Mouse (Mus musculus): Measurements from ENCODE around the gene Oaf. TPM values are rescaled to one million over a fixed set of nuclear protein-coding genes. Genes with fewer than 3 reads are reported as not detected.
A peak's percentile ranks its signal among the peaks of the same experiment; 100 is the strongest.

Gene Oaf
- total RNA-seq, 2 experiments from 2014 or later, result 19.2 to 20.3 TPM

- DNase-seq (ENCODE audit: low spot score in 2 of 2), result no peak
Observed at GRCm38 (mm10) chr9:43226573-43227160, 13.0 kb downstream of the Oaf start.

- no peak for DNase-seq (ENCODE audit: low spot score in 2 of 2)
Observed at GRCm38 (mm10) chr9:43225481-43225880, 14.2 kb downstream of the Oaf start.

GRCm38 (mm10) chr9:43224771-43225355, 14.8 kb downstream of the Oaf start:
- no peak for DNase-seq (ENCODE audit: low spot score in 2 of 2)

GRCm38 (mm10) chr9:43222429-43222715, 17.3 kb downstream of the Oaf start:
- no peak for DNase-seq (ENCODE audit: low spot score in 2 of 2)

GRCm38 (mm10) chr9:43221643-43222428, 17.9 kb downstream of the Oaf start:
- DNase-seq (ENCODE audit: low spot score in 2 of 2), result peak; percentile 72 to 93

GRCm38 (mm10) chr9:43210771-43211450, 28.8 kb downstream of the Oaf start:
- DNase-seq (ENCODE audit: low spot score in 2 of 2), result peak in 1 of 2 experiments; percentile 64

- DNase-seq (ENCODE audit: low spot score in 2 of 2), result no peak
Observed at GRCm38 (mm10) chr9:43210190-43210682, 29.5 kb downstream of the Oaf start, which contains the start of gene Pou2f3. Gene Pou2f3 (minus strand): TSS chr9:43210369.

GRCm38 (mm10) chr9:43206022-43206390, 33.7 kb downstream of the Oaf start:
- no peak for DNase-seq (ENCODE audit: low spot score in 2 of 2)

- no peak for DNase-seq (ENCODE audit: low spot score in 2 of 2)
Observed at GRCm38 (mm10) chr9:43205343-43206021, 34.2 kb downstream of the Oaf start.

- DNase-seq (ENCODE audit: low spot score in 2 of 2), result no peak
Observed at GRCm38 (mm10) chr9:43200212-43200611, 39.5 kb downstream of the Oaf start.

GRCm38 (mm10) chr9:43194001-43194400, 45.7 kb downstream of the Oaf start:
- no peak for DNase-seq (ENCODE audit: low spot score in 2 of 2)

GRCm38 (mm10) chr9:43191561-43191960, 48.1 kb downstream of the Oaf start:
- no peak for DNase-seq (ENCODE audit: low spot score in 2 of 2)

- DNase-seq (ENCODE audit: low spot score in 2 of 2), result no peak
Observed at GRCm38 (mm10) chr9:43189021-43189356, 50.7 kb downstream of the Oaf start.

GRCm38 (mm10) chr9:43188309-43189020, 51.2 kb downstream of the Oaf start:
- DNase-seq (ENCODE audit: low spot score in 2 of 2), result no peak

GRCm38 (mm10) chr9:43179614-43180013, 60.1 kb downstream of the Oaf start:
- DNase-seq (ENCODE audit: low spot score in 2 of 2), result no peak

- DNase-seq (ENCODE audit: low spot score in 2 of 2), result no peak
Observed at GRCm38 (mm10) chr9:43178172-43178571, 61.5 kb downstream of the Oaf start.

Other genes with a start within 250 kb of the Oaf start
- gene Arhgef12, start 132.7 kb downstream of the Oaf start, total RNA-seq (2021), result 100 to 1,000 TPM; 149 to 151 TPM
- gene Tmem136, start 123.3 kb downstream of the Oaf start, total RNA-seq (2021), result 10 to 100 TPM; 18.0 to 19.2 TPM
- under 1 TPM; 0.38 to 0.52 TPM for gene Pou2f3, start 29.5 kb downstream of the Oaf start, total RNA-seq (2021)
- under 1 TPM; 0.23 to 0.69 TPM for gene Trim29, start 70.9 kb upstream of the Oaf start, total RNA-seq (2021)

Measured in layer of hippocampus, adult 18-20 months (tissue).